Mouse (Mus musculus) CH12.LX (cell line): ENCODE results near the gene Tsen2. TPM values are rescaled to one million over a fixed set of nuclear protein-coding genes. Genes with fewer than 3 reads are reported as not detected.

Experiments
- DNase-seq: peaks from one replicate; pipeline ENCODE4 v3.0.0-alpha.2; 2013; ENCODE audit errors: extremely low read depth
- H3K27ac ChIP-seq: 2 replicates; pipeline ENCODE4 v1.5.1; 2012; ENCODE audit warnings: low read depth, mild to moderate bottlenecking, control low read depth, moderate library complexity; ENCODE audit not compliant: insufficient read depth
- H3K27me3 ChIP-seq: replicated peaks from 2 replicates; pipeline ENCODE3; 2012; ENCODE audit warnings: inconsistent platforms
- H3K36me3 ChIP-seq, 2 experiments: replicated peaks in 1 of 2; 2 replicates each; pipeline versions ENCODE3 to v1.6.1; 2012; ENCODE audit warnings: inconsistent platforms in 1 of 2, low read length in 1 of 2, mild to moderate bottlenecking in 1 of 2, mixed read lengths in 1 of 2, moderate library complexity in 1 of 2; ENCODE audit not compliant: control insufficient read depth in 1 of 2, insufficient read depth in 1 of 2
- H3K4me1 ChIP-seq, 2 experiments: 2 replicates each; pipeline ENCODE4 v1.6.1; 2012; ENCODE audit warnings: inconsistent platforms in 1 of 2, moderate library complexity in 1 of 2; ENCODE audit not compliant: insufficient read depth in 2 of 2, control insufficient read depth in 1 of 2
- H3K4me2 ChIP-seq: 2 replicates; pipeline ENCODE4 v1.6.1; 2012; ENCODE audit warnings: low read depth, mild to moderate bottlenecking, control low read depth; ENCODE audit not compliant: poor library complexity, insufficient read depth, severe bottlenecking
- H3K4me3 ChIP-seq, 3 experiments: fragments of 150-350 bp in 1 of 3; sonication (generic) in 1 of 3; replicated peaks in 1 of 3; 2 replicates each; pipeline versions ENCODE3 to v1.5.1; 2011 to 2012; ENCODE audit warnings: low read depth in 2 of 3, low read length in 2 of 3, mild to moderate bottlenecking in 2 of 3, moderate library complexity in 2 of 3, control low read depth in 1 of 3, improper control_type of control experiment in 1 of 3, inconsistent platforms in 1 of 3, mixed read lengths in 1 of 3; ENCODE audit not compliant: poor library complexity in 1 of 3
- H3K79me2 ChIP-seq: replicated peaks from 2 replicates; pipeline ENCODE4 v1.6.1; 2012; ENCODE audit warnings: mild to moderate bottlenecking, moderate library complexity; ENCODE audit not compliant: control insufficient read depth, poor library complexity, insufficient read depth, severe bottlenecking; ENCODE audit errors: extremely low read depth
- H3K9ac ChIP-seq: 2 replicates; pipeline ENCODE4 v1.6.1; 2012; ENCODE audit warnings: low read depth, mild to moderate bottlenecking, control low read depth, moderate library complexity; ENCODE audit not compliant: insufficient read depth
- H3K9me3 ChIP-seq: replicated peaks from 2 replicates; pipeline ENCODE3; 2012; ENCODE audit warnings: low read length, inconsistent platforms, mixed read lengths
- CHD1 ChIP-seq: IDR thresholded peaks from 2 replicates; pipeline ENCODE4 v1.6.1; 2012; ENCODE audit warnings: low read depth, low read length, improper control_type of control experiment, inconsistent platforms
- E2F4 ChIP-seq: IDR thresholded peaks from 2 replicates; pipeline ENCODE4 v1.6.1; 2011; ENCODE audit warnings: low read depth, low read length, improper control_type of control experiment; ENCODE audit not compliant: insufficient replicate concordance
- ETS1 ChIP-seq: conservative IDR thresholded peaks from 2 replicates; pipeline ENCODE4 v1.6.1; 2012; ENCODE audit warnings: low read depth, mild to moderate bottlenecking, inconsistent platforms, low read length, improper control_type of control experiment, moderate library complexity
- GABPA ChIP-seq: IDR thresholded peaks from 2 replicates; pipeline ENCODE4 v1.6.1; 2012; ENCODE audit warnings: low read depth, low read length, improper control_type of control experiment, inconsistent platforms; ENCODE audit not compliant: insufficient replicate concordance
- IRF4 ChIP-seq: IDR thresholded peaks from 2 replicates; pipeline ENCODE4 v1.6.1; 2014; ENCODE audit warnings: low read depth, mild to moderate bottlenecking, inconsistent platforms, low read length, improper control_type of control experiment
- JUN ChIP-seq: IDR thresholded peaks from 2 replicates; pipeline ENCODE4 v1.6.1; 2011; ENCODE audit warnings: low read depth, mild to moderate bottlenecking, low read length, improper control_type of control experiment, moderate library complexity; ENCODE audit not compliant: insufficient read depth
- KAT2A ChIP-seq: IDR thresholded peaks from 2 replicates; pipeline ENCODE4 v1.6.1; 2012; ENCODE audit warnings: low read length, improper control_type of control experiment, inconsistent platforms; ENCODE audit not compliant: insufficient replicate concordance
- MAFK ChIP-seq: IDR thresholded peaks from 2 replicates; pipeline ENCODE4 v1.6.1; 2011; ENCODE audit warnings: low read length, improper control_type of control experiment; ENCODE audit not compliant: insufficient replicate concordance
- MYC ChIP-seq: IDR thresholded peaks from 2 replicates; pipeline ENCODE4 v1.6.1; 2011; ENCODE audit warnings: low read depth, mild to moderate bottlenecking, improper control_type of control experiment, low read length
- NELFE ChIP-seq: IDR thresholded peaks from 2 replicates; pipeline ENCODE4 v1.6.1; 2011; ENCODE audit warnings: low read depth, low read length, improper control_type of control experiment
- NRF1 ChIP-seq: IDR thresholded peaks from 2 replicates; pipeline ENCODE4 v1.6.1; 2014; ENCODE audit warnings: low read depth, mild to moderate bottlenecking, inconsistent platforms, low read length, improper control_type of control experiment, moderate library complexity
- SIN3A ChIP-seq: IDR thresholded peaks from 2 replicates; pipeline ENCODE4 v1.6.1; 2012; ENCODE audit warnings: low read length, improper control_type of control experiment, inconsistent platforms
- TBP ChIP-seq: conservative IDR thresholded peaks from 2 replicates; pipeline ENCODE4 v1.6.1; 2011; ENCODE audit warnings: low read depth, low read length, improper control_type of control experiment
- UBTF ChIP-seq: IDR thresholded peaks from 2 replicates; pipeline ENCODE4 v1.6.1; 2012; ENCODE audit warnings: low read depth, mild to moderate bottlenecking, inconsistent platforms, low read length, improper control_type of control experiment, moderate library complexity
- ZMIZ1 ChIP-seq: IDR thresholded peaks from 2 replicates; pipeline ENCODE4 v1.6.1; 2012; ENCODE audit warnings: low read depth, mild to moderate bottlenecking, inconsistent platforms, low read length, improper control_type of control experiment
- dilution Hi-C: fragments of 300-500 bp; cut with MboI; formaldehyde crosslinking; loops from 2 replicates; pipeline ENCODE4 v1.14.3; 2020; ENCODE audit warnings: low sequenced_read_pairs; ENCODE audit not compliant: extremely low pct_unique_long_range_greater_than_20kb, extremely low pct_ligation_motif_present
- in situ Hi-C: fragments of 300-500 bp; cut with MboI; formaldehyde crosslinking; loops from 3 replicates; pipeline ENCODE4 v1.14.3; 2019; ENCODE audit warnings: low sequenced_read_pairs, low pct_ligation_motif_present, low pct_unique_long_range_greater_than_20kb, mixed read lengths
- polyA plus RNA-seq: library from polyadenylated mRNA; unstranded; fragments of >175 nt; gene quantifications from 2 replicates; pipeline ENCODE4 v1.2.1, GENCODE M21; 2012; ENCODE audit warnings: low read depth; ENCODE audit not compliant: insufficient read length
- total RNA-seq, 2 experiments: library from RNA; depleted of rRNA; stranded (reverse); fragments of 300-350 nt in 1 of 2; fragments of >200 nt in 1 of 2; gene quantifications; 2 replicates each; pipeline ENCODE4 v1.2.3; 2012 to 2014

Gene Tsen2
- total and polyA plus RNA-seq, 3 experiments, result 17.2 to 30.1 (median 20.4) TPM

GRCm38 (mm10) chr6:115499540-115499939, 44.9 kb upstream of the Tsen2 start:
- Histone ChIP-seq H3K9me3 (no peaks in the 10 kb centered on the region), H3K79me2 (no peaks in the 10 kb centered on the region), H3K4me2 (no peak overlapping the region), H3K4me1 (peaks cover 9 to 14% of the 10 kb centered on the region in 2 experiments; a peak in 3 of 4 replicates), H3K27me3 (no peaks in the 10 kb centered on the region), H3K9ac (no peak overlapping the region), H3K4me3 (no peak overlapping the region), H3K36me3 (no peaks in the 10 kb centered on the region), H3K27ac (no peak overlapping the region)
- TF ChIP-seq KAT2A (no peak), SIN3A (no peak), MAFK (no peak), JUN (no peak), MYC (no peak), CHD1 (no peak), ETS1 (no peak), UBTF (no peak), GABPA (no peak), E2F4 (no peak), TBP (no peak), NRF1 (no peak), IRF4 (no peak), ZMIZ1 (no peak)
- in situ Hi-C loops (no loop called here), dilution Hi-C loops (no loop called here)
- no peak for DNase-seq

GRCm38 (mm10) chr6:115500234-115500633, 44.2 kb upstream of the Tsen2 start:
- Histone ChIP-seq H3K27me3 (no peaks in the 10 kb centered on the region), H3K9ac (no peak overlapping the region), H3K9me3 (no peaks in the 10 kb centered on the region), H3K36me3 (no peaks in the 10 kb centered on the region), H3K4me1 (peaks cover 9 to 21% of the 10 kb centered on the region in 2 experiments; a peak in 3 of 4 replicates), H3K79me2 (no peaks in the 10 kb centered on the region), H3K4me2 (no peak overlapping the region), H3K27ac (no peak overlapping the region), H3K4me3 (no peak overlapping the region)
- no peak for TF ChIP-seq NELFE
- no peak for DNase-seq
- in situ Hi-C loops, result no loop called here
- dilution Hi-C loops, result no loop called here
